Mouse (Mus musculus): ENCODE results near the gene Zfp866. TPM values are rescaled to one million over a fixed set of nuclear protein-coding genes. Genes with fewer than 3 reads are reported as not detected.
A peak's percentile ranks its signal among the peaks of the same experiment; 100 is the strongest.

The Zfp866 gene
- polyA plus RNA-seq, 1 experiment from 2014 or later: 46.1 TPM

GRCm38 (mm10) chr8:69758316-69758715 is 32.7 kb downstream of the Zfp866 start:
- H3K4me3 ChIP-seq: no peak overlapping the region

DNA sequence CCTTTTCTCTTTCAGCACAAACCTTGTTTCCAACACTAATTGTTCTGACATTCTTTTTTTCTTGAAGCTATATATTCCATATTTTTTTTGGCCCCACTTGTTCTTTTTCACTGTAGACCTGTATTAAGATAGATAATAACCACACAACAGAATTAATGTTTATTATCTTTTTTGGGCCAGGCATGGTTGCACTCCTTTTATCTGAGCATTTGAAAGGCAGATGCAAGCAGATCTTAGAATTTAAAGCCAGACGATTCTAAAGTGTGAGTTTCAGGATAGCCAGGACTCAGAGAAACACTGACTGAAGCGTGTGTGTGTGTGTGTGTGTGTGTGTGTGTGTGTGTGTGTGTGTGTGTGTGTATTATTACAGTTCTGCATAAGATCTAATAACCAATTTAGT is 38.5 kb downstream of the Zfp866 start:
- ATAC-seq (replicated peaks): no peak
- Histone ChIP-seq H3K9ac (no peak overlapping the region), H3K4me3 (no peak overlapping the region), H3K27me3 (replicated peaks) (no peaks in the 10 kb centered on the region), H3K9me3 (no peaks in the 10 kb centered on the region), H3K36me3 (replicated peaks) (no peaks in the 10 kb centered on the region), H3K4me2 (no peak overlapping the region), H3K4me1 (peaks cover 15% of the 10 kb centered on the region), H3K27ac (no peak overlapping the region)
- 94% methylated on average over 2 of the region's 2 CpGs for WGBS

More at GRCm38 (mm10) chr8:69758316-69758715, 32.7 kb downstream of the Zfp866 start:
- Histone ChIP-seq H3K27me3 (replicated peaks) (no peaks in the 10 kb centered on the region), H3K4me2 (no peak overlapping the region), H3K4me1 (no peaks in the 10 kb centered on the region), H3K9ac (no peak overlapping the region), H3K9me3 (no peaks in the 10 kb centered on the region), H3K27ac (no peak overlapping the region), H3K36me3 (replicated peaks) (peaks cover 14% of the 10 kb centered on the region; the same call in 1 of the 2 replicates)
- no peak for ATAC-seq (replicated peaks)
- 96% methylated on average over 5 of the region's 5 CpGs for WGBS

DNA sequence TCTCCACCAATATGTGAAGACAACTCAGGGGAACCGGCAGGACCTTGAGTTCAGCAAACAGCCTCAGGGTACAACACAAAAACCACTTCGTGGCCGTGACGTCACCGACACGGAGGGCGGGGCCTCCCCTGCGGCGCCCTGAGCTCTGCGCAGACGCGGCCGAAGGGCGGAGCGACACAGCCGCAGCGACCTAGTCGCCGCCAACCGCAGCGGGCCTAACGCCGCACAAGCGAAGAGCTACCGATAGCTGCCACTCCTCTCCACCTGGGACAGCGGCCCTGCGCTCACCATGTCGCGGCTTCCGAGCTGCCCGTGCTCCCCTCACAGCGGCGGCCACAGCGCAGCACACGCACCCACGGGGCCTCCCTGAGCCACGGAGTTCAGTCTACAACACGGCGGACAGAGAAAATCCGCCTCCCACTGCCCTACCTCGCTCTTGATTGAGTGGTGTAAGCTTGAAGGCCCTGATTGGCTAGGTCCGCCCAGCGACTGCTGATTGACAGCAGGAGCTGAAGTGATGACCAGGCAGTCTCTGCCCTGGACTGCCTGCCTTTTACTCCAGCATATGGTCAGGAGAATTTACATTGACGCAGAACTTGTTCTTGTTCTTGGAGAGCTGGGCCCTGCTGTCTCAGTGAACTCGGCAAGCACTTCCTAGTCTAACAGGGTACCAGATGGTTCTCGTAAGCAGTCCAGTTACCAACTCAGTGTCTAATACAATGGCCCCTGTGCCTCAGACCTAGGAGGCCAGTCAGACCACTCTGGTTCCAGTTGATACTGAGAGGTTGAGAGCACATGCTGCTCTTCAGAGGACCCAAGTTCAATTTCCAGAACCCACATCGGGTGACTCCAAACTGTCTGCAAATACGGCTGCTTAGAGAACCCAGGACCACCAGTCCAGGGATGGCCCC is 41.2 kb downstream of the Zfp866 start, which contains the start of gene Zfp963:
Gene Zfp963, minus strand, starts transcription at position 427 of the 911 bp plus-strand sequence.
- H3K4me3 ChIP-seq: peak within 1 kb of the TSS; percentile 55
- ATAC-seq (replicated peaks): peak; percentile 99
- WGBS: 3% methylated on average over 48 of the region's 48 CpGs

DNA sequence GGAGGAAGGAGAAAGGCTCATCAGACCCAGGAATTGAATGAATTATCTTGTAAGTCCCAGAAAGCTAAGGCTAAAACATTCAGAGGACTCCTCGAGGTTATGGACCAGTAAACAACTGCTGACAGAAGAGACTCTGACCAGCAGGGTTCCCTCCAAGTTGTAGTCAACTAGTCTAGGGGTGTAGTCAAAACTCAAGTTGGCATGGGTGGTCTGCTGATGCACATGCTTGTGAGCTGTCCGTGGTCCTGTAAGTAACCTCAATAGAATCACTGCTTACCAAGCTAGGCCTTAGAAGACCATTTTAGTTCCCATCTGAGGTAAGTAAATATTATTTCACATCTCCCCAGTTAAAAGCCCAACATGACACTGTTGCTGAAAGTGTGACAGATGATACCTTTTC is 49.7 kb downstream of the Zfp866 start:
- Histone ChIP-seq H3K9me3 (no peaks in the 10 kb centered on the region), H3K27ac (no peak overlapping the region), H3K9ac (no peak overlapping the region), H3K4me3 (no peak overlapping the region), H3K27me3 (replicated peaks) (no peaks in the 10 kb centered on the region), H3K4me1 (no peaks in the 10 kb centered on the region), H3K4me2 (no peak overlapping the region), H3K36me3 (replicated peaks) (peaks cover 12% of the 10 kb centered on the region; the same call in 1 of the 2 replicates)
- ATAC-seq (replicated peaks): no peak
- 78% methylated on average over 2 of the region's 2 CpGs for WGBS

More for the DNA sequence above, 41.2 kb downstream of the Zfp866 start, which contains the start of gene Zfp963:
- Histone ChIP-seq H3K9me3 (no peaks in the 10 kb centered on the region), H3K27me3 (replicated peaks) (no peaks in the 10 kb centered on the region), H3K36me3 (replicated peaks) (no peaks in the 10 kb centered on the region), H3K9ac (peak within 1 kb of the TSS; percentile 62), H3K27ac (peak within 1 kb of the TSS; percentile 97), H3K4me2 (peak within 1 kb of the TSS; percentile 48), H3K4me1 (peaks cover 15% of the 10 kb centered on the region)

- 90% methylated on average over 6 of the region's 6 CpGs for WGBS
- no peak overlapping the region for H3K4me3 ChIP-seq
Measured at GRCm38 (mm10) chr8:69740763-69741162, 50.2 kb downstream of the Zfp866 start.

GRCm38 (mm10) chr8:69735495-69735894 is 55.5 kb downstream of the Zfp866 start:
- Histone ChIP-seq H3K9me3 (no peaks in the 10 kb centered on the region), H3K36me3 (replicated peaks) (no peaks in the 10 kb centered on the region), H3K27ac (no peak overlapping the region), H3K4me3 (no peak overlapping the region), H3K9ac (no peak overlapping the region), H3K4me1 (no peaks in the 10 kb centered on the region), H3K4me2 (no peak overlapping the region), H3K27me3 (replicated peaks) (no peaks in the 10 kb centered on the region)
- WGBS: 89% methylated on average over 1 of the region's 1 CpGs
- ATAC-seq (replicated peaks): no peak

More at GRCm38 (mm10) chr8:69740763-69741162, 50.2 kb downstream of the Zfp866 start:
- H3K4me2 ChIP-seq: no peak overlapping the region
- peaks cover 12% of the 10 kb centered on the region; the same call in 1 of the 2 replicates for H3K36me3 ChIP-seq (replicated peaks)
- no peaks in the 10 kb centered on the region for H3K27me3 ChIP-seq (replicated peaks)
- H3K9me3 ChIP-seq: no peaks in the 10 kb centered on the region
- H3K9ac ChIP-seq: no peak overlapping the region
- no peak overlapping the region for H3K27ac ChIP-seq
- no peaks in the 10 kb centered on the region for H3K4me1 ChIP-seq
- ATAC-seq (replicated peaks): no peak

- Histone ChIP-seq H3K4me2 (peak overlapping the region; percentile 47), H3K9me3 (no peaks in the 10 kb centered on the region), H3K4me3 (peak overlapping the region; percentile 100), H3K36me3 (replicated peaks) (no peaks in the 10 kb centered on the region), H3K9ac (no peak overlapping the region), H3K27ac (peak overlapping the region; percentile 100), H3K27me3 (replicated peaks) (no peaks in the 10 kb centered on the region), H3K4me1 (peaks cover 30% of the 10 kb centered on the region)
- 42% methylated on average over 5 of the region's 5 CpGs for WGBS
- ATAC-seq (replicated peaks): peak; percentile 41
Measured at GRCm38 (mm10) chr8:69717232-69717580, 73.8 kb downstream of the Zfp866 start.

- under 1% methylated on average over 52 of the region's 52 CpGs for WGBS
Measured at GRCm38 (mm10) chr8:69716403-69717231, 74.4 kb downstream of the Zfp866 start.

DNA sequence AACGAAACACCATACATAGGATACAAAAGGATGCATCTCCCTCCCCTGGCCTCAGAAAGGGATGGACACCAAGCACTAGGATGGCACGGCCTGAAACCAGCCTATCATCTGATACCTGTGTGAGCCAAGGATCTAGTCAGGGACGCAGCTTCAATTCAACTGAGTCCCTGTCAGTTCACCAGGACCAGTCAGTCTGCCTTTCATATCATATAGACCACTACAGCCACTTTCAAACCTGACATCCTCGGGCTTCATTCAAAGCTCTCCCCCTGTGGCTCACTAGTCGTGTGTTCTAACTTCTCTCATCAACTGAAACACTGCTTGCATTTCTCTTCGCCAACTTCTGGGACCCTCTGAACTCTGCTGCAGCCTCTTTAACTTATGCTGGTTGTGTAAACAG is 75.6 kb downstream of the Zfp866 start:
- H3K4me1 ChIP-seq: peaks cover 30% of the 10 kb centered on the region
- no peak overlapping the region for H3K27ac ChIP-seq
- ATAC-seq (replicated peaks): no peak
- peak overlapping the region; percentile 47 for H3K4me2 ChIP-seq
- H3K36me3 ChIP-seq (replicated peaks): no peaks in the 10 kb centered on the region
- no peaks in the 10 kb centered on the region for H3K9me3 ChIP-seq
- no peaks in the 10 kb centered on the region for H3K27me3 ChIP-seq (replicated peaks)
- peak overlapping the region; percentile 9; the same call in 1 of the 2 replicates for H3K9ac ChIP-seq
- WGBS: 84% methylated on average over 6 of the region's 6 CpGs
- H3K4me3 ChIP-seq: peak overlapping the region; percentile 100; the same call in 1 of the 2 replicates

More at GRCm38 (mm10) chr8:69716403-69717231, 74.4 kb downstream of the Zfp866 start:
- Histone ChIP-seq H3K36me3 (replicated peaks) (no peaks in the 10 kb centered on the region), H3K4me2 (peak overlapping the region; percentile 47), H3K27me3 (replicated peaks) (no peaks in the 10 kb centered on the region), H3K9ac (peak overlapping the region; percentile 100), H3K4me3 (peak overlapping the region; percentile 100), H3K27ac (peak overlapping the region; percentile 100), H3K9me3 (no peaks in the 10 kb centered on the region), H3K4me1 (peaks cover 30% of the 10 kb centered on the region)
- ATAC-seq (replicated peaks): peak; percentile 99

DNA sequence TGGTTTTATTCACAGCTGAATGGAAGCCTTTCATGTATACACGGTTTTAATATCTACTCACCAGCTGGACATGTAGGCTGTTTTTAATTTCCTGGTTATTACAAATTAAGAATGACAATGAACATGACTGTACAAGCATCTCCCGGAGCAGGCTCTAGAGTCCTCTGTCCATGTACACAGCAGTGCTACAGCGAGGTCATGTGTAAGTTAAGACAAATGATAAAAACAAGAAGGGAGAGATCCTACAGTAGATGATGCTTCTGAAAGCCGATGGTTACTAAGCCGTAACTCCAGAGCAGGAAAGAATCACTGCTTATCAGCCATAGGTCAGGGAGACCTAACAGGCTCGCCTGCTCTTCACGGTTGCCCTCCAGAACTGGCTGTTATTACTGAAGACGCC is 77.5 kb downstream of the Zfp866 start:
- Histone ChIP-seq H3K4me2 (no peak overlapping the region), H3K4me3 (no peak overlapping the region), H3K4me1 (peaks cover 30% of the 10 kb centered on the region), H3K27ac (no peak overlapping the region), H3K36me3 (replicated peaks) (peaks cover 16% of the 10 kb centered on the region), H3K9me3 (no peaks in the 10 kb centered on the region), H3K9ac (no peak overlapping the region), H3K27me3 (replicated peaks) (no peaks in the 10 kb centered on the region)
- 91% methylated on average over 8 of the region's 8 CpGs for WGBS
- no peak for ATAC-seq (replicated peaks)

Measured in midbrain, embryonic 15.5 days (tissue).